Mouse (Mus musculus) urinary bladder, postnatal 14 days (tissue): ENCODE results near the gene Ralgapa2.

Experiments used
- DNase-seq: peaks from one replicate; pipeline ENCODE4 v3.0.0; 2021; ENCODE audit warnings: low spot score

The Ralgapa2 gene

GRCm38 (mm10) chr2:146511911-146512580 is at the start of gene Ralgapa2:
Gene Ralgapa2 (minus strand): TSS chr2:146512344.
- DNase-seq, result peak; percentile 99

- DNase-seq, result peak; percentile 46
Observed at GRCm38 (mm10) chr2:146561505-146561904, 49.4 kb upstream of the Ralgapa2 start.

GRCm38 (mm10) chr2:146560633-146561043 is 48.5 kb upstream of the Ralgapa2 start:
- DNase-seq, result no peak

- DNase-seq, result no peak
Observed at GRCm38 (mm10) chr2:146556148-146556547, 44.0 kb upstream of the Ralgapa2 start.

- no peak for DNase-seq
Observed at GRCm38 (mm10) chr2:146555351-146555750, 43.2 kb upstream of the Ralgapa2 start.

- DNase-seq, result no peak
Observed at GRCm38 (mm10) chr2:146553701-146554100, 41.6 kb upstream of the Ralgapa2 start.

GRCm38 (mm10) chr2:146551818-146552217 is 39.7 kb upstream of the Ralgapa2 start:
- no peak for DNase-seq

GRCm38 (mm10) chr2:146549111-146549776 is 37.1 kb upstream of the Ralgapa2 start:
- no peak for DNase-seq

GRCm38 (mm10) chr2:146544155-146544814 is 32.1 kb upstream of the Ralgapa2 start:
- DNase-seq, result no peak

- no peak for DNase-seq
Observed at GRCm38 (mm10) chr2:146533118-146533949, 21.2 kb upstream of the Ralgapa2 start.

GRCm38 (mm10) chr2:146532493-146532892 is 20.3 kb upstream of the Ralgapa2 start:
- DNase-seq, result no peak

GRCm38 (mm10) chr2:146525483-146525882 is 13.3 kb upstream of the Ralgapa2 start:
- DNase-seq, result no peak

GRCm38 (mm10) chr2:146524685-146525415 is 12.7 kb upstream of the Ralgapa2 start:
- no peak for DNase-seq

GRCm38 (mm10) chr2:146516894-146517293 is 4.8 kb upstream of the Ralgapa2 start:
- no peak for DNase-seq

- DNase-seq, result no peak
Observed at GRCm38 (mm10) chr2:146515081-146515480, 2.9 kb upstream of the Ralgapa2 start.

GRCm38 (mm10) chr2:146512581-146512920 is 407 bp upstream of the Ralgapa2 start:
- DNase-seq, result no peak

- no peak for DNase-seq
Observed at GRCm38 (mm10) chr2:146511401-146511865, 711 bp downstream of the Ralgapa2 start.

- no peak for DNase-seq
Observed at GRCm38 (mm10) chr2:146510780-146511179, 1.4 kb downstream of the Ralgapa2 start.

GRCm38 (mm10) chr2:146502578-146503311 is 9.4 kb downstream of the Ralgapa2 start:
- peak; percentile 39 for DNase-seq

- DNase-seq, result no peak
Observed at GRCm38 (mm10) chr2:146500067-146500466, 12.1 kb downstream of the Ralgapa2 start.

GRCm38 (mm10) chr2:146499111-146499510 is 13.0 kb downstream of the Ralgapa2 start:
- no peak for DNase-seq
